Mouse (Mus musculus) midbrain, postnatal 0 days (tissue): Measurements from ENCODE around the gene Pagr1b. TPM values are rescaled to one million over a fixed set of nuclear protein-coding genes. Genes with fewer than 3 reads are reported as not detected.

Experiments
- ATAC-seq: fragments of 200-750 bp; cut with Nextera tagmentation; 2 replicates; pipeline ENCODE4 v1.8.0; 2017; ENCODE audit warnings: moderate number of reproducible peaks, mild to moderate bottlenecking, moderate TSS enrichment, moderate library complexity; ENCODE audit not compliant: low FRiP score
- DNase-seq: peaks from one replicate; pipeline ENCODE4 v3.0.0-alpha.2; 2015; ENCODE audit warnings: low spot score
- H3K27ac ChIP-seq: fragments of 300-500 bp; sonication (generic); 2 replicates; pipeline ENCODE4 v1.5.1; 2014; ENCODE audit warnings: low read depth, mild to moderate bottlenecking, low read length, mixed read lengths
- H3K27me3 ChIP-seq: fragments of 300-500 bp; sonication (generic); 2 replicates; pipeline ENCODE4 v1.6.1; 2014; ENCODE audit warnings: low read length, control low read depth, mixed read lengths; ENCODE audit not compliant: insufficient read depth
- H3K36me3 ChIP-seq: fragments of 300-500 bp; sonication (generic); 2 replicates; pipeline ENCODE4 v1.6.1; 2014; ENCODE audit warnings: low read length, control low read depth, mixed read lengths; ENCODE audit not compliant: insufficient read depth
- H3K4me1 ChIP-seq: fragments of 300-500 bp; sonication (generic); 2 replicates; pipeline ENCODE4 v1.6.1; 2014; ENCODE audit warnings: mild to moderate bottlenecking, control low read depth, antibody characterized with exemption, low read length, mixed read lengths; ENCODE audit not compliant: insufficient read depth
- H3K4me2 ChIP-seq: fragments of 300-500 bp; sonication (generic); 2 replicates; pipeline ENCODE4 v1.6.1; 2014; ENCODE audit warnings: low read depth, mild to moderate bottlenecking, low read length, mixed read lengths; ENCODE audit not compliant: poor library complexity, severe bottlenecking
- H3K4me3 ChIP-seq: fragments of 300-500 bp; sonication (generic); 2 replicates; pipeline ENCODE4 v1.5.1; 2014; ENCODE audit warnings: low read depth, mild to moderate bottlenecking, low read length, moderate library complexity
- H3K9ac ChIP-seq: fragments of 300-500 bp; sonication (generic); replicated peaks from 2 replicates; pipeline ENCODE4 v1.6.1; 2014; ENCODE audit warnings: mild to moderate bottlenecking, low read length, moderate library complexity, mixed read lengths; ENCODE audit not compliant: poor library complexity, severe bottlenecking
- H3K9me3 ChIP-seq: fragments of 300-500 bp; sonication (generic); 2 replicates; pipeline ENCODE4 v1.6.1; 2016; ENCODE audit warnings: low read length, control low read depth
- CTCF ChIP-seq: IDR thresholded peaks from 2 replicates; pipeline ENCODE4 v1.5.1; 2016; ENCODE audit warnings: antibody characterized with exemption, mild to moderate bottlenecking
- WGBS: fragments of 180-500 bp; shearing (Covaris S2); extraction: QIAGEN DNeasy Blood & Tissue Kit; methylation state at CpG from one replicate; pipeline ENCODE4 v1.1.7; 2014; 5-methylcytosine and 5-hydroxymethylcytosine counted together
- polyA plus RNA-seq: library from polyadenylated mRNA; unstranded; fragments of >200 nt; fragmentation: Nextera tagmentation; extraction: Ambion mirVana; gene quantifications from 2 replicates; pipeline ENCODE4 v1.2.1, GENCODE M21; 2015
- total RNA-seq: library from RNA; depleted of rRNA; stranded (reverse); fragments of >200 nt; gene quantifications from 2 replicates; pipeline ENCODE4 v1.2.3, GENCODE M21; 2014

The Pagr1b gene
- total and polyA plus RNA-seq, 2 experiments from 2014 or later = 2.4 TPM; not detected in 1

DNA sequence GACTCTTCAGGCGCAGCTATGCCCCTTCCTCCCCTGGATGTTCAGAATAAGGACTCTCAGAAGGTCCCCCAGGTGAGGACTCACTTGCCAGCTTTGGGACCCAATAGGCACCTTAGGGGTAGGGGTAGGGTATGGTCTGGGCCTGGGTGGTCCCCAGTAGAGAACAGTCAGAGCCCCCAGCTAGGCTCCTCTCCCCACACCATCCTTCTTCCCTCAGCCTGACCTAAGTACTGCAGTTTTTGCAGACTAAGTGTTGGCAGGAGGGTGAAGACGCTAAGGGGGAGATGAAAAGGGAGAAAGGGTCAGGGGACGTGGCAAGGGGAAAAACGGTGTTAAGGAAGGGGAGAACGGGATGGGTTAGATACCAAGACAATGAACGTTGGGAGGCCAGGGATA, 1.7 kb upstream of the Pagr1b start:
- ATAC-seq (no peak), DNase-seq (no peak)
- H3K36me3 ChIP-seq = peaks cover 19% of the 10 kb centered on the region; the same call in 1 of the 2 replicates
- no peaks in the 10 kb centered on the region for H3K27me3 ChIP-seq
- no peaks in the 10 kb centered on the region for H3K9me3 ChIP-seq
- peak overlapping the region; percentile 79 for H3K9ac ChIP-seq
- H3K4me1 ChIP-seq = peaks cover 36% of the 10 kb centered on the region
- peak overlapping the region; percentile 71; the same call in 1 of the 2 replicates for H3K4me2 ChIP-seq
- no peak overlapping the region for H3K4me3 ChIP-seq
- TF ChIP-seq CTCF = no peak
- H3K27ac ChIP-seq = peak overlapping the region; percentile 27
- WGBS = 52% methylated on average over 6 of the region's 6 CpGs

DNA sequence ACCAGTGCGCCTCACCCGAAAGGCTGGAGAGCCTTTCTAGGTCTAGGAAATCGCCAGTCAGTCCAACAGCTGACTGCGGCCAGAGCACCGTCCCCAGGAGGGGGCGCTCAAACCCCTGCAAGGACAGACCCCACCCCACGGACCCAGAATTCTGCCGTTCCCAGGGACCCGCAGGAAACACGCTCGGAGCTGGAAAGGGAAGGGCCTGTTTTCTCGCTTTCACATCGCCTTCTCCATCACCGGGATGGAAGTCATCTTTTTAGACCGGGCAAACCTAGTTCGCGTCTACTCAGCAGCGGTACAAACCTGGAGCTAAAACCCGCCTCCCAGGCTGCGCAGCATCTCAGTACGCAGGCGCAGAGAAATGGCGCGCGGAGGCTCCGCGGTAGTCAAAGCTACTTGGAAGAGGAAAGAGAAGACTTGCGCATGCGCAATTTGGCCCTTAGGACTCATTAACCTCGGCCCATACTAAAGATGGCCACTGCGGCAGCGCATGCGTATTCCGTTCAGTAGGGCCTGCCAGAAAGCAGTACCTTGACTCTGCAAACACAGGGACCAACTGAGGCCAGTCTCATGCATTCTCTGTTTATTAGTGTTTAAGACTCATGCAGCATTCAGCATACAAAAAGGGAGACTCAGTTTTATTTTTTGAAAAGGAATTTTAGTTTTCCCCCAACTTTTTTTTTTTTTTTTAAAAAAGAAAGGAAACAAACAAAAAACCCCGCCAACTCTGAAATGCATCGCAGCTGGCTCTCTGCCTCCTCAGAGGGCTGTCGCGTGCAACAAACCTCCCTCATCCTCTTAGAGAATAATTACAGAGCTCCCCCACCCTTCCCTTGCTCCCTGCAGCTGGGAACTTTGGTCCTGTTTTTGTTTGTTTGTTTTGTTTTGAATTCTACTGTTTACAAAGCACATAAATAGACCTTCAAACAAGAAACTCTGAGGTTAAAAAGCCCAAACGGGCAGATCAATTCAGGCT, 976 bp upstream of the Pagr1b start, which contains the start of gene Pagr1a:
TSS of gene Pagr1a (minus strand) at position 382 of the 979 bp plus-strand sequence.
- Histone ChIP-seq H3K4me2 (peak within 1 kb of the TSS; percentile 93), H3K27ac (peak within 1 kb of the TSS; percentile 86), H3K27me3 (no peaks in the 10 kb centered on the region), H3K4me1 (peaks cover 36% of the 10 kb centered on the region), H3K4me3 (peak within 1 kb of the TSS; percentile 52), H3K9ac (peak within 1 kb of the TSS; percentile 79), H3K9me3 (no peaks in the 10 kb centered on the region), H3K36me3 (peaks cover 13% of the 10 kb centered on the region; the same call in 1 of the 2 replicates)
- ATAC-seq = peak; percentile 83
- peak; percentile 85 for TF ChIP-seq CTCF
- peak; percentile 100 for DNase-seq
- 4% methylated on average over 39 of the region's 39 CpGs for WGBS

- Histone ChIP-seq H3K4me3 (peak overlapping the region; percentile 52), H3K27me3 (no peaks in the 10 kb centered on the region), H3K4me2 (peak overlapping the region; percentile 93), H3K27ac (peak overlapping the region; percentile 86), H3K9ac (peak overlapping the region; percentile 70), H3K9me3 (no peaks in the 10 kb centered on the region), H3K4me1 (peaks cover 36% of the 10 kb centered on the region), H3K36me3 (peaks cover 12% of the 10 kb centered on the region; the same call in 1 of the 2 replicates)
- no peak for TF ChIP-seq CTCF
- peak; percentile 61 for DNase-seq
- under 1% methylated on average over 22 of the region's 22 CpGs for WGBS
- ATAC-seq = peak; percentile 51
Observed at GRCm38 (mm10) chr7:127016486-127016938, 228 bp upstream of the Pagr1b start.

GRCm38 (mm10) chr7:127016081-127016480, 203 bp downstream of the Pagr1b start:
- ATAC-seq (no peak), DNase-seq (peak; percentile 58)
- Histone ChIP-seq H3K27ac (peak overlapping the region; percentile 86), H3K4me2 (peak overlapping the region; percentile 93), H3K36me3 (peaks cover 12% of the 10 kb centered on the region; the same call in 1 of the 2 replicates), H3K4me3 (peak overlapping the region; percentile 52), H3K9ac (peak overlapping the region; percentile 70), H3K27me3 (no peaks in the 10 kb centered on the region), H3K9me3 (no peaks in the 10 kb centered on the region), H3K4me1 (peaks cover 36% of the 10 kb centered on the region)
- 0% methylated on average over 10 of the region's 10 CpGs for WGBS
- no peak for TF ChIP-seq CTCF

DNA sequence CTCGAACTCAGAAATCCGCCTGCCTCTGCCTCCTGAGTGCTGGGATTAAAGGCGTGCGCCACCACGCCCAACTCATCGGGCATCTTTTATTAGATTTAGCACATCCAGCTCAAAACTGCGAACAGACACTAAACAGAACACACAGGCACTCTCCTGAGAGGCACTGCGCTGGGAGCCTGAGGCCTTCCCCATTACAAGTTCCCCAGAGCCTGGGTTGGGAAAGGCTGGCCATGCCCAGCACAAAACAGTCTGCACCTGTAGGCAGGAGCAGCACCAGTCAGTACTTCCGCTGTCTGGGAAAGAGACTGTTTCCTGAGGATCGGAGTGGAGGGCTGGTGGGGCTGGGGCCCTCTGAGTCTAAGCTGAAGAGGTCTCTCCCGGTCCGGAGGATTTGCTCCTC, 1.3 kb downstream of the Pagr1b start:
- 95% methylated on average over 12 of the region's 12 CpGs for WGBS
- Histone ChIP-seq H3K9ac (no peak overlapping the region), H3K36me3 (peaks cover 12% of the 10 kb centered on the region; the same call in 1 of the 2 replicates), H3K27ac (no peak overlapping the region), H3K4me3 (no peak overlapping the region), H3K27me3 (no peaks in the 10 kb centered on the region), H3K4me1 (peaks cover 30% of the 10 kb centered on the region), H3K4me2 (no peak overlapping the region), H3K9me3 (no peaks in the 10 kb centered on the region)
- DNase-seq = no peak
- no peak for TF ChIP-seq CTCF
- ATAC-seq = no peak
